Mouse (Mus musculus) neural tube, embryonic 14.5 days (tissue): ENCODE measurements around the gene Cd93. TPM values are rescaled to one million over a fixed set of nuclear protein-coding genes. Genes with fewer than 3 reads are reported as not detected.

Experiments used
- ATAC-seq: fragments of 200-750 bp; cut with Nextera tagmentation; 2 replicates; pipeline ENCODE4 v1.8.0; 2017; ENCODE audit warnings: low read depth, mild to moderate bottlenecking, moderate TSS enrichment, moderate library complexity
- H3K27ac ChIP-seq: fragments of 300-500 bp; sonication (generic); 2 replicates; pipeline ENCODE4 v1.5.1; 2014; ENCODE audit warnings: low read depth, mild to moderate bottlenecking, control low read depth, low read length, moderate library complexity, mixed read lengths
- H3K27me3 ChIP-seq: fragments of 300-500 bp; sonication (generic); 2 replicates; pipeline ENCODE4 v1.6.1; 2014; ENCODE audit warnings: low read length; ENCODE audit not compliant: control insufficient read depth, insufficient read depth
- H3K36me3 ChIP-seq: fragments of 300-500 bp; sonication (generic); 2 replicates; pipeline ENCODE4 v1.6.1; 2014; ENCODE audit warnings: low read length, mixed read lengths; ENCODE audit not compliant: control insufficient read depth, insufficient read depth
- H3K4me1 ChIP-seq: fragments of 300-500 bp; sonication (generic); 2 replicates; pipeline ENCODE4 v1.6.1; 2014; ENCODE audit warnings: low read length; ENCODE audit not compliant: control insufficient read depth, insufficient read depth
- H3K4me2 ChIP-seq: fragments of 300-500 bp; sonication (generic); 2 replicates; pipeline ENCODE4 v1.6.1; 2014; ENCODE audit warnings: mild to moderate bottlenecking, low read depth, low read length, control low read depth
- H3K4me3 ChIP-seq: fragments of 300-500 bp; sonication (generic); 2 replicates; pipeline ENCODE4 v1.5.1; 2014; ENCODE audit warnings: low read depth, low read length, control low read depth, mixed read lengths
- H3K9ac ChIP-seq: fragments of 300-500 bp; sonication (generic); replicated peaks from 2 replicates; pipeline ENCODE4 v1.6.1; 2014; ENCODE audit warnings: low read depth, mild to moderate bottlenecking, control low read depth, low read length, mixed read lengths
- H3K9me3 ChIP-seq: fragments of 300-500 bp; sonication (generic); 2 replicates; pipeline ENCODE4 v1.6.1; 2016; ENCODE audit warnings: low read length; ENCODE audit not compliant: control insufficient read depth
- WGBS: fragments of 180-500 bp; shearing (Covaris S2); extraction: QIAGEN DNeasy Blood & Tissue Kit; methylation state at CpG from one replicate; pipeline ENCODE4 v1.1.7; 2014; 5-methylcytosine and 5-hydroxymethylcytosine counted together
- polyA plus RNA-seq: library from polyadenylated mRNA; unstranded; fragments of >200 nt; fragmentation: Nextera tagmentation; extraction: Ambion mirVana; gene quantifications from 2 replicates; pipeline ENCODE4 v1.2.1, GENCODE M21; 2014

Gene Cd93
- polyA plus RNA-seq, 1 experiment from 2014 or later: 5.4 TPM

GRCm38 (mm10) chr2:148446446-148446845 lies 3.1 kb upstream of the Cd93 start:
- 81% methylated on average over 3 of the region's 3 CpGs for WGBS
- H3K36me3 ChIP-seq: no peaks in the 10 kb centered on the region
- H3K4me3 ChIP-seq: no peak overlapping the region
- no peaks in the 10 kb centered on the region for H3K27me3 ChIP-seq
- H3K4me2 ChIP-seq: no peak overlapping the region
- no peak overlapping the region for H3K27ac ChIP-seq
- H3K9me3 ChIP-seq: no peaks in the 10 kb centered on the region
- no peak overlapping the region for H3K9ac ChIP-seq
- no peaks in the 10 kb centered on the region for H3K4me1 ChIP-seq
- no peak for ATAC-seq

GRCm38 (mm10) chr2:148445616-148446015 lies 2.3 kb upstream of the Cd93 start:
- Histone ChIP-seq H3K4me3 (no peak overlapping the region), H3K4me2 (no peak overlapping the region), H3K27me3 (no peaks in the 10 kb centered on the region), H3K36me3 (no peaks in the 10 kb centered on the region), H3K27ac (no peak overlapping the region), H3K9me3 (no peaks in the 10 kb centered on the region), H3K4me1 (no peaks in the 10 kb centered on the region), H3K9ac (no peak overlapping the region)
- no peak for ATAC-seq
- 98% methylated on average over 1 of the region's 1 CpGs for WGBS

DNA sequence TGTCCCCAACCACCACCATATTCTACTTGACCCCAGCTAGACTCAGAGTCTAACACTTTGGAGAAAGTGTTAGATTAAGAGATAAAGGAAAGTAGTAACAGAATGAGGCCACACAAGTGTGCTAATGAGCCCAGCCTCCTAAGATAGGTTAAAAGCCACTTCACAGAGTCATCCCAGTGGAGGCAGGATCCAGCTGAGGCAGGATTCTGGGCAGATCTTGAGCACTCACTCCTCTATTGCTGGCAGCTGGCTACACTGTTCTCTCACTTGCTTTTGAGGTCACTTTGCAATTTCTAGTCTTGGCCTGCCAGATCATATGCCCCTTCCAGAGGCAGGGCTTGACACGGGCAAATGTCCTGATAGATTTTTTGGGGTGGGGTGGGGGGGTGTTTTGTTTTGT lies 1.1 kb upstream of the Cd93 start:
- no peak overlapping the region for H3K4me2 ChIP-seq
- no peak overlapping the region for H3K4me3 ChIP-seq
- H3K27ac ChIP-seq: no peak overlapping the region
- H3K9me3 ChIP-seq: no peaks in the 10 kb centered on the region
- no peak for ATAC-seq
- 88% methylated on average over 1 of the region's 1 CpGs for WGBS
- no peaks in the 10 kb centered on the region for H3K27me3 ChIP-seq
- H3K36me3 ChIP-seq: no peaks in the 10 kb centered on the region
- no peaks in the 10 kb centered on the region for H3K4me1 ChIP-seq
- H3K9ac ChIP-seq: no peak overlapping the region

DNA sequence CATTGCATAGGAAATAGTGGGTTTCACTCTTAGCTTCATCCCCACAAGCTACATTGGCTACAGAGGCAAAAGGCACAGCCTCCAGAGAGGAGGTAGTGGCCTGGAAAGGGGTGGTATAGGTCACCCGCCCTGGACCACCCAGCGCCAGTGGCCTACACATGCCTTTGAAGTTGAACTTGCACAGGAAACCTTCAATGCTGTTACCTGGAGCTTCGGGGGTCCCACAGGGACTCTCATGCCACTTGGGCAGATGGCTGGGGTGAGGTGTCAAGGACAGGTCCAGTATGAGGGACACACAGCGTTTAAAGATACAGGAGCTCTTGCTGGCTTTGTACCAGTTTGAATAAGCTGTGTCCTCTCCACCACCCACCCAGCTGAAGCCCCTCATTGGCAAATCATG lies 653 bp downstream of the Cd93 start:
- H3K9ac ChIP-seq: no peak overlapping the region
- H3K4me1 ChIP-seq: no peaks in the 10 kb centered on the region
- no peaks in the 10 kb centered on the region for H3K9me3 ChIP-seq
- no peaks in the 10 kb centered on the region for H3K27me3 ChIP-seq
- no peak for ATAC-seq
- 93% methylated on average over 4 of the region's 4 CpGs for WGBS
- no peak overlapping the region for H3K4me2 ChIP-seq
- no peak overlapping the region; the same call in 1 of the 2 replicates for H3K4me3 ChIP-seq
- 0 out of 2 replicates have a peak overlapping the region, but pooled peaks have one; percentile 2 for H3K27ac ChIP-seq
- H3K36me3 ChIP-seq: no peaks in the 10 kb centered on the region

- Histone ChIP-seq H3K4me3 (no peak overlapping the region), H3K4me2 (0 out of 2 replicates have a peak overlapping the region, but pooled peaks have one; percentile 1), H3K9me3 (no peaks in the 10 kb centered on the region), H3K27ac (no peak overlapping the region), H3K4me1 (no peaks in the 10 kb centered on the region), H3K9ac (no peak overlapping the region), H3K27me3 (no peaks in the 10 kb centered on the region), H3K36me3 (no peaks in the 10 kb centered on the region)
- 71% methylated on average over 4 of the region's 4 CpGs for WGBS
- ATAC-seq: peak; percentile 28; the same call in 1 of the 2 replicates
Observed at GRCm38 (mm10) chr2:148442172-148442571, 1.2 kb downstream of the Cd93 start.

DNA sequence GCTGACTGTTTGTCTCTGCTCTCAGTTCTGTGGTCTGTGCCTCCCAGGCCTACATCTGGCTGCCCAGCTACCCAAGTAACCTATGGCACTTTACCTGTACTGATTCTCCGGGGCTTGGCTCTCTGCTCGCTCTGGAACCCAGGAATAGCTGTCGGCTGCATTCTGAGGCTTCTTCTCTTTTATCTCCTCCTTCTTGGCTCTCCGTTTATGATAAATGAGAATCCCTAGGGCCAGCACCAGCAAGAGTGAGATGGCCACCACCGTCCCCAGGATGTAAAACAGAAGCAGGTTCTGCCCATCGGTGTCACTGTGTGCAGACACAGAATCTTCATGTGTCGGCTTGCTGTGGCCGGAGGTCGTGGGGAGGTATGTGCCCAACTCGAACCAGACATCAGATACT lies 1.9 kb downstream of the Cd93 start:
- H3K4me1 ChIP-seq: no peaks in the 10 kb centered on the region
- H3K9me3 ChIP-seq: no peaks in the 10 kb centered on the region
- no peak for ATAC-seq
- no peak overlapping the region for H3K4me3 ChIP-seq
- no peaks in the 10 kb centered on the region for H3K27me3 ChIP-seq
- no peak overlapping the region for H3K27ac ChIP-seq
- H3K36me3 ChIP-seq: no peaks in the 10 kb centered on the region
- H3K4me2 ChIP-seq: no peak overlapping the region
- H3K9ac ChIP-seq: no peak overlapping the region
- WGBS: 87% methylated on average over 10 of the region's 10 CpGs

DNA sequence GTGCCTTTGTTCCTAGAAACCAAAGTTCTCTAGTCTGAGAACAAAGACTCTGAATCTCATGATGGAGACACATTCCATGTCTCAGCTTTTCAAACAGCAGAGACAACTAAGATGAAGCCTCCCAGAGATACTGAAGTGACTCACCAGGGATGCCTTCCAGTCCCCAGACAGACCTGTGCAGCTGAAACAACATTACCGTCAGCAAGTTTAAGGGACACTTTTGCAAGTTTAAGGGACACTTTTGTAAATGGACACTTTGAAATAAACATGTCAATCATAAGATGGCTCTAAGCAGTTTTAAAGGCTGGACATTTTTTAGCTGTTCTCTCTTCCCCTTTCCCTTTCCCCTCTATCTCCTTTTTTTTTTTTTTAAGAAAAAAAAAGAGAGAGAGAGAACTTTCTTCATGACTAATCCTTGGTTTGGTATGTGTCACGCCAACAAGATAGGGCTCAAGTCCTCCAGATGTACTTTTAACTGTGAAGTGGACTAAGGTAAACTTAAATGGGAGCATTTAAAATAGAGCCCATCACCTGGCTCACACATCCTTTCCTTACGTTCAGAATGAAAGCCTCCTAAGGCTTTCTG lies 3.6 kb downstream of the Cd93 start:
- Histone ChIP-seq H3K36me3 (no peaks in the 10 kb centered on the region), H3K9me3 (no peaks in the 10 kb centered on the region), H3K4me2 (no peak overlapping the region), H3K4me1 (no peaks in the 10 kb centered on the region), H3K4me3 (no peak overlapping the region), H3K27ac (no peak overlapping the region), H3K9ac (no peak overlapping the region), H3K27me3 (no peaks in the 10 kb centered on the region)
- WGBS: 76% methylated on average over 3 of the region's 3 CpGs
- ATAC-seq: no peak

DNA sequence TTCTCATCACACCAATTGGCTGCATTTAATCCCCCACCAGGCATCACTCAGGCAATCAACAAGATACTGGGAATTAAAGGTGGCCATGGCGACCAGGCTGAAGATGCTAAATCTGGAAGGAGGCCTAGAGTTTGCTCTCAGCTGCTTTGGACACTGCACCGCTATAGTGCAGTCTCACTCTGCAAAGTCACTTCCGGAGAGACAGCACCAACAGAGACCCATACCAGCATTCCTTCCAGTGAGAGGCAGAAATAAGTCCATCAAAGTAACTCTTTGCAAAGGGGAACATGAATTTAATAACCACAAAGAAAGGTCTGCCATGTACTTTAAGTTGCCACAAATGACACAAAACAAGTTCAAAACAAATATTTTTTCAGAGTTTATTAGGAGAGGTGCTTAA lies 7.1 kb downstream of the Cd93 start:
- H3K27ac ChIP-seq: no peak overlapping the region
- no peaks in the 10 kb centered on the region for H3K27me3 ChIP-seq
- ATAC-seq: no peak
- no peak overlapping the region for H3K4me3 ChIP-seq
- no peaks in the 10 kb centered on the region for H3K9me3 ChIP-seq
- no peaks in the 10 kb centered on the region for H3K36me3 ChIP-seq
- no peak overlapping the region for H3K9ac ChIP-seq
- H3K4me2 ChIP-seq: no peak overlapping the region
- no peaks in the 10 kb centered on the region for H3K4me1 ChIP-seq
- 67% methylated on average over 3 of the region's 3 CpGs for WGBS

DNA sequence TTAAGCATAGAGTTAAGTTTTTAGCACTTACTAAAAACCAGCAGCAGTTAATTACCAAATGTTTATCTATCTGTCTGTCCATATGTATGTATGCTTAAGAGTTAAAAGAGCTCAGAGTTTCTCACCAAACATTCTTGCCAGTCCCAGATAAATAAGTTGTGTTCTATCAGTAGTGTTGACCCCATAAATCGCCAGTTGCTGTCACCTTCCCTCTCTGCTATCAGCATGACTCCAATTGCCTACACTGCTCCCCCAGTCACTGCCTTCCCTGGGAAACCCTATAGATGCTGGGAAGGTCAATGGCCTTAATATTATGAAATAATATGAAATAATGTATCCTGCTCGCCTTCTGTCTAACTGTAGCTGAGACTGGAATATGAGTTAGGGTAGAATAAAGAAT lies 11.0 kb downstream of the Cd93 start:
- no peak overlapping the region for H3K27ac ChIP-seq
- no peaks in the 10 kb centered on the region for H3K4me1 ChIP-seq
- H3K36me3 ChIP-seq: no peaks in the 10 kb centered on the region
- H3K4me3 ChIP-seq: no peak overlapping the region
- WGBS: 75% methylated on average over 2 of the region's 2 CpGs
- H3K27me3 ChIP-seq: no peaks in the 10 kb centered on the region
- H3K9me3 ChIP-seq: no peaks in the 10 kb centered on the region
- ATAC-seq: no peak
- no peak overlapping the region for H3K9ac ChIP-seq
- H3K4me2 ChIP-seq: no peak overlapping the region
